Mouse (Mus musculus): ENCODE results near the gene Gm5737.
A peak's percentile ranks its signal among the peaks of the same experiment; 100 is the strongest.

Gene Gm5737

DNA sequence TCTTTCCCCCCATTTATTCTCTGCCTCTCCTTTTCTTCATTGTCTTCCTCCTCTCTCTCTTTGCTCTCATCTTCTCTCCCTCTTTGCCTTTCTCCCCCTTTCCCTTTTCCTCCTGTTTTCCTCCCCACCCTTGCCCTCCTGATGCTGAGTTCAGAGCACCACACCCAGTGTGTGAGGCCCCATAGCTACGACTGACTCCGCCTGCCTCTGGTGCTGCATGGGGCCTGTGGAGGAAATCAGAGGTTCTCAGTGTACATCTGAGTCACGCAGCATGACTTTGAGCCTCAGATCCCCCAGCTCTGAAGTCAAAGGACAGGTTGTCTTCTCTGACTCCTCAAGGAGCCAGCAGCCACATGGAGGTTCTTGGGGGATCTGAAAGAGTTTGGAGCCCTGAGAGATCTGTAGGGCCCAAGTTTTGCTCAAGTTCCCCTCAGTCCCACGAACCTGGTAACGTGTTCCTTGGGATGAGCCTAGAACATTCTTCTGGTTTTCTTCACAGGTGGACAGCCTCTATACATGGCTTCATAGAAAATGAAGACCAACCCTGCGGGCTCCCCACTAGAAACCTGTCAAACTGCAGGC lies at the start of gene Gm5737:
Gm5737 (plus strand) TSS at position 532 of the 582 bp plus-strand sequence.
- DNase-seq: no peak

DNA sequence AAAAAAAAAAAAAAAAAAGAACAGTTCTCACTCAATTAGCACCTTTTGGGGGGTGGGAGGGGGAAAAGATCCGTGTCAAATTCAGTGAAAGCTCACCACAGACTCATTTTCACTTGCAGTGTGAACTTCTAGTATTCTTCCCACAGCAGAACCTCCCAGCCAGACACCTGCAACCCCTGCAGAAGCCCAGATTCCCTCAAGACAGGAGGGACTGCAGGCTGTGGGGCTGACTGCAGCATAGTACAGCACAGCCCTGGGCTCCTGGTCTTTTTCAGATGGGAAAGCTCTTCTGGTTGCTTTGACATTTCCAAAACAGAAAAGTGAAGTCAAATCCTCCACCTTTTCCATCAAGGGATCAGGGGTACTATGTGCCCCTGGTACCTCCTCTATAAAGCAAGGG lies 44.8 kb upstream of the Gm5737 start:
- no peak for DNase-seq

DNA sequence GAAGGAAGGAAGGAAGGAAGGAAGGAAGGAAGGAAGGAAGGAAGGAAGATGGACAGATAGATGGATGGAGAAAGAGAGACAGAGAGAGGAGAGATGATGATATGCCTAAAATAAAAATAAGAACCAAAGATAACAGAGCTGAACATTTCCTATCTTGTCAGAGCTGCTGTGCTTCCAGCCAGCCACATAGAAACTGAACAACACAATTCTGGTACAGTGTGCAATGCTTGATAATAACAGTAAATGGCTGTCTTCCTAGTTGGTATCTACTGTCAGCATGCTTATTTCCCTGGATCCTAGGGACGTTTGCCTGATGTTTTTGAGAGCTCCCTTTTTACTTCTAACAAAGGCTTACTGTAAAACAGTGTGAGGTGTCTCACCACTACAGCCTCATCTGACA lies 40.8 kb upstream of the Gm5737 start:
- no peak for DNase-seq

DNA sequence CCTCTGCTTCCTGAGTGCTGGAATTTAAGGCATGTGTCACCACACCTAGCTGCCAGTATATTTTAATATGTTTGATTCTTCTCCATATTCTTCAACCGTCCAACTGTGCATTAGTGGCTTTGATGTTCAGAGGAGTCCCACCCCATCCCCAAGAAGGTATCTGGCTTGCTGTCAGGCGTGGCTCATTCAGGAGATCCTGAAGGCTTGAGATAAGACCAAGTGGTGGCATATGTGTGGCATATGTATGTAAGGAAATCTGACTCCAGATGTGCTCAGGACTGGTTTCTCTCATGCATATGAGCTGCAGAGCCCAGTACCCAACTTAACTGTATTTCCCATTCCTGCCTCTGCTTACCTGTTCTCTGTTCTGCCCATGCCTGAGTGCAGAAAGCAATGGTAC lies 34.2 kb upstream of the Gm5737 start:
- DNase-seq: no peak

GRCm38 (mm10) chr7:120795544-120795943 lies 16.6 kb upstream of the Gm5737 start:
- DNase-seq: no peak

DNA sequence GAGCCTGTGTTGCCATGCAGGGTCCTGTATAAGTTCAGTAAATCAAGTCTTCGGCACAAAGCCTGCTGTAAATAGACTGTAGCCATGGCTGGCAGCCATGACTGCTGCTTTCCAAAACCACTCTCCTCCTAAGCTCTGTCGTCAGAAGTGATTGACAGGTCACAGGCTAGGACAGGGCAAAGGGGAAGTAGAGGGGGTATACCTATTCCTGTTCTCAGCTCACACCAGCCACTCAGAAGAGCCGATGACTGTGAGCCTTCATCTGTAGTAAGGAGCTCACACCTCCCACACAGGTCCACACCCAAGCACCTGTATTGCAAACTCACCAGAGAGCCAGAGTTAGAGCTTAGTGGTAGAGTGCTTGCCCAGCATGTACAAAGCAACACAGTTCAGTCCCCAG lies 15.8 kb upstream of the Gm5737 start:
- DNase-seq: no peak

GRCm38 (mm10) chr7:120803268-120803667 lies 8.9 kb upstream of the Gm5737 start:
- no peak for DNase-seq

GRCm38 (mm10) chr7:120809705-120810104 lies 2.5 kb upstream of the Gm5737 start:
- DNase-seq: no peak

GRCm38 (mm10) chr7:120817552-120817951 lies 5.4 kb downstream of the Gm5737 start:
- DNase-seq: no peak

- no peak for DNase-seq
Measured at GRCm38 (mm10) chr7:120819386-120819785, 7.2 kb downstream of the Gm5737 start.

- peak; percentile 45 to 64 for DNase-seq
Measured at GRCm38 (mm10) chr7:120823248-120823647, 11.1 kb downstream of the Gm5737 start.

GRCm38 (mm10) chr7:120825097-120825496 lies 12.9 kb downstream of the Gm5737 start:
- no peak for DNase-seq

GRCm38 (mm10) chr7:120826408-120826807 lies 14.2 kb downstream of the Gm5737 start:
- peak in 1 of 2 experiments; percentile 25 for DNase-seq

DNA sequence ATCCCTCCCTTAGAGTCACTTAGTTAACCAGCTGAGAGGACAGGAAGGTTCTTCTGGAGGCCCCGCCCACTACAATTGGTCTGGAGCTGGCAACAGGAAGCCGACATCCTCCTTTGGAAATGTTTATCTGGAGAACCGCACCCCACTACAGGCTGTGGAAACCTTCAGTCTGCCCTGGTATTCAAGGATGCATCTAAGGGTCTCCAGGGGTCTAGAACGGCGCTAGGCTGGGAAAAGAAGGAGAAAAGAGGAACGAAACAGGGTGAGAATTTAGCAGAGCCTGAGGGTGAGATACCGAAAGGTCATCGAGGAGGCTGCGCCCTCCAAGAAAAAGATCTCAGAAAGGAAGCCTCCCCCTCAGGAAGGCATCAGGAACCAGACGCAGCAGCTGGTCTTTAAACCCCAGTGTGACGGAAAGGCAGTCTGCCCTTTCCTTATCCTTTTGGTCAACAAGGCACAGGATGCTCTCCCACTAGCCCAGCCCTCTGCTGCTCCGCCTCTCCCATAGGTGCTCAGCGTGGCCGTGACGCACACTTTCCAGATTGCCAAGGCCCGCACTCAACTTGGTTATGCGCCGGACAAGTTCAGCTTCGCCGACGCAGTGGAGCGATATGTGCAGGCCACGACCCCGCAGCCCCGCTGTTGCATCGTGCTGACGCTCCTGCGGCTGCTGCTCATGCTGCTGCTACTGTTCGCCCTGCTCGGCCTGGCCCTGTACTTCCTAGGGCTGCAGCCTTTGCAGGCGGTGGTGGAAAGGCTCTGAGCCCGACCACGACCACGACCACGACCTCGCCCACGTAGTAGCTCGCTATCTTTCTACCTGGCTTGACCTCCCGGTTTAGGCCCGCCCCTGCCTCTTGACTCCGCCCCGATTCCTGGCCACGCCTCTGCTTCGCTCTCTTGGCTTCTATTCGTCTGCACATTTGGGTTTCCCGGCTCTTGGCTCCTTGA lies 18.5 kb downstream of the Gm5737 start:
- peak; percentile 69 to 82 for DNase-seq

GRCm38 (mm10) chr7:120834426-120834825 lies 22.3 kb downstream of the Gm5737 start:
- DNase-seq: no peak

GRCm38 (mm10) chr7:120834863-120835372 lies 22.8 kb downstream of the Gm5737 start:
- DNase-seq: peak; percentile 70 to 73

DNA sequence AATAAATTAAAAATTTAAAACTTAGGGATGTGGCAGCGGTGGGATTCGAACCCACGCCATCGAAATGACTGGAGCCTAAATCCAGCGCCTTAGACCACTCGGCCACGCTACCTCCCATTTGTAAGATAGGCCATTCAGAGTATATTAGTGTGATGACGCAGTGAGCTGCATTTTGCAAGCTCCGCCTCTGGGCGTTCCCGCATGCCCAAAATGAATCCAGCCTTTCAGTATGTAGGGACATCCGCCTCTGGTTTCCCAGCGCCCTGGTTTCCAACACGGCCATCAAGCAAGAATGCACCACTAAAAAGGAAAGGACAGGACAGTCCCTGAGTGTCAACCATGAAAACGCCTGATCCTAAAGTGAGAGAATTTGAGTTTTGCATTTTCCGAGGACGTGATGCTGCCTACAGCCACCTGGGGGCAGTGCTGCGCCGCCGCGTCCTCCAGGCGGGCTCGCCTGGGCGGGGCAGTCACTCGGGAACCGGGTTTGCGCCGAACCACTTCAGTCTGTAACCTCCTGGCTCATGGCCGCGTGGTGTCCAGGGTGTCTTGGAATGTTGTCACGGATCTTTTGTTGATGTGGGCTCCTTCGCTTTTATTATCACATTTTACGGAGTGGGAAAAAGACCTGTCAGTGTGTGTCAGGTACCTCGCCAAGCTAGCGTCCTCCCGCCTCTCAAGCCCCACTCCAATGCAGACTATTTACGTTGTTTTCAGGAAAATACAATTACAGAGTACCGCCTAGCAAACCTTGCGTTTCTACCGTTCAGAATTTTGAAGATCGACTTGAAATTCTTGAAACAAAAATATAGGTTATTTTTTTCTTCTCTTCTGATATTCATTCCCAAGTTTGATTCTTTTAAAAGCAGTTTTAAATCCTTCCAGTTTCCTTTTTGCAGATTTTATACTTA lies 23.5 kb downstream of the Gm5737 start:
- peak; percentile 94 to 97 for DNase-seq

DNA sequence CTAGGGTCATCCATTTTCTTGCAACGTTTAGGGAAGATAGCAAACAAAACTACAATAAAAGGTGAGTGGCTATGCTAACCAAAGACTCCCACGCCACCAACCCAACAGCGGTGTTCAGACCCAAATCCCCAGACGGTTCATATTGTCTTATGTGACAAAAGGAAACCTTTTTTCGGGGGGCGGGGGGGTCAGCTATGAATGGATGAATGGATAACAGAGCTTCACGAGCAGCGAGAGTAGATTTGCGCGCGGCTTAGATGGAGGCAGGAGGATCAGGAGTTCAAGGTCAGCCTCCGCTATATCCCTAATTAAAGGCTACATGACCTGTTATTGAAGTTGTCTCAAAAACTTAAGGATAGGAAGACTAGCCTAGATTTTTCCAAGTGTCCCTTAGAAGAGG lies 24.2 kb downstream of the Gm5737 start:
- no peak for DNase-seq

GRCm38 (mm10) chr7:120838436-120839160 lies 26.4 kb downstream of the Gm5737 start:
- DNase-seq: no peak

DNA sequence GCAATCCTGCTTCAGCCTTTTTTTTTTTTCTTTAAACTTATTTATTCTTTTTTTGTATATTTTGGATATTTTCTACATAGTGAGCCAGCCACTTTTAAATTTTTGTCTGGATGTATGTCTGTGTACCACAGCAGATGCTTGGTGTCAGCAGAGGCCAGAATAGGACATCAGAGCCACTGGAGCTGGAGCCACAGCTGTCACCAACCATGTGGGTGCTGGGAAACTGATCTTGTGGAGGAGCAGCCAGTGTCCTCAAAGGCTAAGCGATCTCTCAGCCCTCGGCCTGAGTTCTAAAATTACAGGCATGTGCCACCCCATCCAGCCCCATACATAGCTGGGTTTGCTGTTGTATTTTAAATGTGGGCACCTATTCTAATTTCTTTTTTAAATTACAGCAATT lies 27.6 kb downstream of the Gm5737 start:
- no peak for DNase-seq

DNA sequence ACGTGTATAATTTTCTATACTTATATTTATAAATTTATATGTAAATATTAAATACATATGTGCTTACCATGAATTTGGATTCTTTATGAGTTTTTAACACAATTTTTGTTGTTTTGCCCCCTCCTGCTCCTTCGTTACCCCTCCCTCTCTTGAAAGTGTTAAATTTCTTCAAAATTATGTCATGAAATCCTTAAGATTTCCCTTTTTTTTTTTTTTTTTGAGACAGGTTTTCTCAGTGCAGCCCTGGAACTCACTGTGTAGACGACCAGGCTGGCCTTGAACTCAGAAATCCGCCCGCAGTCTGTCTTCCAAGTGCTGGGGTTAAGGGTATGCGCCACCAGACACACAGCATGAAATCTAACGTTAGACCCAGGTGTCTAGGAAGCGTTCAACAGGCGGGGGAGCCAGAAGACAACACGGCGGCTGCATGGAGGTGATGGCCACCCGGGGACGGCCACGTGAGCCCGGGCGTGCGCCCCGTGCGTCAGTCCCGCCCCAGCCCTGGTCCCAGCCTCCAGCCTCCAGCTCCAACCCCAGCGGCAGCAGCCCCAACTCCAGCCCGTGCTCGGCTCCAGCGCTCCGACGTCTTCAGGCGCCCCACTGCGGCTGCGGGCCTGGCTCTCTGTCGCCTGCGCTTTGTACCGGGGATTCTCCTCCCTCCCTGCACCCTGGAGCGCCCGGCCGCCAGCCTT lies 30.3 kb downstream of the Gm5737 start, which contains the start of gene Eef2k:
Eef2k (plus strand) TSS at position 487 of the 692 bp plus-strand sequence.
- peak; percentile 86 for DNase-seq

All from kidney, adult 8-10 months (tissue).